7 mouse cellular contexts compared by ENCODE assay signal in genomic region chr19:16132791-16132864, GRCm38 (mm10). TPM values are rescaled to one million over a fixed set of nuclear protein-coding genes. Genes with fewer than 3 reads are reported as not detected.
DNase-seq lines count a peak whose midpoint lies in the region; ATAC-seq and TF ChIP-seq lines count a peak whose summit lies in the region.

Gene Gnaq (plus strand): TSS chr19:16132831.

- TF ChIP-seq CTCF in E14TG2a.4 (conservative IDR thresholded peaks at IDR 0.05; ENCODE audit: low read length), result no peak

- DNase-seq in gastrocnemius, adult 8-10 months (ENCODE audit: low spot score in 2 of 2), result no peak
- DNase-seq in spleen, postnatal 36 days (ENCODE audit: low spot score in 2 of 2), result no peak

- ATAC-seq in activated CD4-positive, CD25-positive, alpha-beta regulatory T cell, adult 4 months, result no peak
- ATAC-seq in inflammation-experienced regulatory T-cells, adult 6 months, result no peak
- no peak for ATAC-seq in megakaryocyte-erythroid progenitor cell, adult 5-6 weeks (replicated peaks; ENCODE audit: low FRiP score, low TSS enrichment, poor library complexity, severe bottlenecking)

- peaks cover 32% of the 10 kb centered on the region for H3K4me1 ChIP-seq in E14TG2a.4 (replicated peaks; ENCODE audit: low read depth, low read length)
- peaks cover 71% of the 10 kb centered on the region for H3K4me1 ChIP-seq in megakaryocyte, embryonic 14.5 days

- H3K9me3 ChIP-seq in E14TG2a.4 (ENCODE audit: low read length), result no peaks in the 10 kb centered on the region
- H3K9me3 ChIP-seq in megakaryocyte, embryonic 14.5 days, result peaks cover 3% of the 10 kb centered on the region; the same call in 1 of the 2 replicates

- no peaks in the 10 kb centered on the region for H3K36me3 ChIP-seq in E14TG2a.4 (ENCODE audit: insufficient read depth, low read length)
- H3K36me3 ChIP-seq in megakaryocyte, embryonic 14.5 days (replicated peaks; ENCODE audit: low read length), result peaks cover 21% of the 10 kb centered on the region

- H3K27me3 ChIP-seq in E14TG2a.4 (ENCODE audit: insufficient read depth, low read length), result 0 out of 2 replicates have a peak, but pooled peaks cover 2% of the 10 kb centered on the region
- H3K27me3 ChIP-seq in megakaryocyte, embryonic 14.5 days (replicated peaks), result peaks cover 12% of the 10 kb centered on the region

- peak within 1 kb of the TSS; percentile 91 for H3K4me3 ChIP-seq in E14TG2a.4 (replicated peaks; ENCODE audit: low read length)
- H3K4me3 ChIP-seq in megakaryocyte, embryonic 14.5 days (replicated peaks), result peak within 1 kb of the TSS; percentile 94

RNA-seq across cellular contexts. Expression of gene Gnaq, which starts in this region (rescaled TPM):
- 10 to 100 TPM; 18.3 to 23.3 TPM for polyA plus RNA-seq in activated CD4-positive, CD25-positive, alpha-beta regulatory T cell, adult 4 months (2017; shearing (Covaris generic))
- 10 to 100 TPM; 11.1 to 15.0 (median 13.8) TPM for total RNA-seq in gastrocnemius, adult 8-10 months (2022)
- 10 to 100 TPM; 17.5 to 40.9 (median 26.6) TPM for polyA plus RNA-seq in inflammation-experienced regulatory T-cells, adult 6 months (2017; shearing (Covaris generic))
- polyA plus RNA-seq in megakaryocyte, embryonic 14.5 days (2012; ENCODE audit: insufficient read depth, low replicate concordance), result 2.6 and 12.6 TPM in 2 replicates
- 15.8 and 20.8 TPM in 2 replicates for total RNA-seq in megakaryocyte-erythroid progenitor cell, adult 5-6 weeks (2014; fragmentation: Nextera tagmentation)
- 6.2 and 18.1 TPM in 2 replicates for total RNA-seq in megakaryocyte-erythroid progenitor cell, adult 5-6 weeks (2017)
